Mouse (Mus musculus) right cerebral cortex, postnatal 10 days (tissue): Measurements from ENCODE around the gene Zfp827.

Experiments used
- DNase-seq, 2 experiments: peaks; one replicate each; pipeline ENCODE4 v3.0.0; 2021; ENCODE audit warnings: low spot score in 2 of 2

Gene Zfp827

GRCm38 (mm10) chr8:79065924-79066323 is 37.7 kb downstream of the Zfp827 start:
- no peak for DNase-seq

GRCm38 (mm10) chr8:79067812-79068630 is 39.8 kb downstream of the Zfp827 start:
- DNase-seq, result no peak

GRCm38 (mm10) chr8:79073311-79073710 is 45.1 kb downstream of the Zfp827 start:
- DNase-seq, result no peak

DNA sequence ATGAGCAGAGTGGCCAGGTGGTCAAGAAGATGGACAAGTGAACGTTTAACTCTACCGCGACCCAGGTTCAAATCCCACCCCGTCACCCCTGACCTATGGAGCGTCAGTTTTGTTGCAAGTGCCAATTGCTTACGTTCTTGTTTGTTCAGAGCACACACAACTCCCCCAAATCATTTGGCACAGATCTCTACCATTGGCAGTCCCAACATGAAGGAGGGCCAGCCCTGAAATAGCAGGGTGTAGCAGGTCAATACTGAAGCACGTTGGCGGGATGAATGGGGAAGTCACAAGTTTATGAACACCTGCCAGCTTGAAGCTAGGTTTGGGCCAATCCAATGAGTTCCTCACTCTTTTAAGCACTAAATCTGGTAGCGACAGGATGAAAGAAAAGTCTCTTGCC is 46.7 kb downstream of the Zfp827 start:
- no peak for DNase-seq

DNA sequence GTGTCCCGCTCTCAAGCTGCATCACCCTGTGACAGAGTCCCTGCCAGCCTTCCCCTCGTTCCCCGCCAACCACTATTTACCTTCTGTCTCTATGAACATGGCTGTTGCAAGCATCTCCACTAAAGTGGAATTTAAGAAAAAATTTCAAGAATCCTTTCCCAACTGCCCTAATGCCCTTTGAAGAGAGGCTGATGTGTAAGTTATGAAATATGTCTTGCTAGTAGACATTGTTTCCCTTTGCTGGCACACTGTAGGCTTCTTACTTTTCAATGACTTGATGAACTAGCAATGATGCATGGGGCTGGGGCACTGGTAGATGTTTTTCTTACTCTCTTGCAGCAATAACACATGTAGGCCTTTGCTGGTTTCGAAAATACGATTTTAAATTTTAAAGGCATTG is 49.0 kb downstream of the Zfp827 start:
- DNase-seq, result no peak

DNA sequence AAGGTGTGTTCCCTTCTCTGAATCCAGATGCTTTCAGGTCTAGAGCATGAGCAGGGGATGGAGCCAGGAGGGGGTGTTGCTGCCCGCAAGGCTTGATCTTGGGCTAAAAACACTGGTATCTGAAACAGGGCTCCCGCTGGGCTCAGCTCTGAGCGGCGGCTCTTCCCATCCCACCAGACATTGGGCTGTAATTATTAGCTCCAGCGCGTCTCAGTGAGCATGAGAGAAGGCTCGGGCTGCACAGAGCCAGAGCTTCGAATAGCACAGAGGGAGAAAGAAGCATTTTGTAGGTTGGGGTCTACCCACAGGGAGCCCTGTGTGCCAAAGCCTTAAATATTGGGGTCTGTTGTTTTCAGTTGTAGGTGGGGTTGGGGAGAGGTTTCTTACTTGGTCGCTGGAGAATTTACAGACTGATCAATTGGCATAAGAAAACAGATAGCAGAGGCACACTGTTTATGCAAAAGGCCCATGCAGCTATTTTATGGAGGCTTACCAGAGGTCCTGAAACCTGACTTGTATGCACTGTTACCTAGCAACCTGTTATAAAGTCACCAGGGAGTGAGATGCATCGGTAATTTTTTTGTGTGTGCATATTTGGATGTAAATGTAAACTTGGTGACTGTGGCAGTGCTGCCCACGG is 50.4 kb downstream of the Zfp827 start:
- no peak for DNase-seq

DNA sequence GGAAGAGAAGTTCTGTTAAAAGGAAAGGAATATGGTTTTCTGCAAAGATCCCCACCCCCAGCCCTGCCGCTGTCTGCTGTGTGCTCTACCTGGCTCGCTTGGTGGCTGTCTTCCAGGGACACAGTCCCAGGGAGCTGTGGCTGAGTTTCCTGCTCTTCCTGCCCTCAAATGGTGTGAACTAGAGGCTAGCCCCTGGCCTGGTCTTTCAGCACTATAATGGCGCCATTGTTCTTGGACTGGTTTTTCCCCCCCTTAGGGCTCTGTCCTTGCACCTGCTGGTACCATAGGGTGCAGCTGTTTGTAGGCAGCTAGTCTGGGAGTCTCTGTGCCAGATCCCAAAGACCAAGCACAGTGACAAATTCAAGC is 50.9 kb downstream of the Zfp827 start:
- peak; percentile 47 to 51 for DNase-seq

DNA sequence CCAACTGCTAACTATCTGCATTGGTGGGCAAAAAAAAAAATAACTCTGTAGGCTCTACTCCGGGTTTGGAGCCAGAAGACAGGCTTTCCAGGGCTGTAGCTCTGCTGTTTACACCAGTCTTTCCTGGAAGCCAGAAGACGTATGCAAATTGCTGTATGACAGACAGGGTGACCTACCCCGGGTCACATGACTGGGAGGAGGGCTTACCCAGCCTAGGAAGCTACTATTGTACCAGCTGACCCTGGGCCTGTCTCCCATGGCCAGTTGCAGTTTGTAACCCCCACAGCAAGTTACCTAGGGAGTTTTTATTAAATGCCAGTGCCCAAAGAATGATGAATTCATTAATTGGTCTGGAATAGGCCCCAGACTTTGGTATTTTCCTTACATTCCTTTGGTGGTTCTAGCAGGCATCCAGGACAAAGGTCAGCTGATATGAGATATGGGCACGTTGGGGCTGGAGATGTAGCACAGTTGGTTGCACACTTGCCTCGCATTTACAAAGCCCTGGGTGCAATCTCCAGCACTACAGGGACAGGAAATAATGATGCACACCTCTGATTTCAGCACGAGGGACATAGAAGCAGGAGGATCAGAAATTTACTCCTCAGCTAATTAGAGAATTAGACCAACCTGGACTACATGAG is 52.0 kb downstream of the Zfp827 start:
- no peak for DNase-seq

- no peak for DNase-seq
Measured at GRCm38 (mm10) chr8:79081333-79081732, 53.1 kb downstream of the Zfp827 start.

GRCm38 (mm10) chr8:79081955-79082354 is 53.7 kb downstream of the Zfp827 start:
- peak; percentile 63 to 75 for DNase-seq

GRCm38 (mm10) chr8:79083461-79084358 is 55.5 kb downstream of the Zfp827 start:
- peak in 1 of 2 experiments; percentile 67 for DNase-seq

- no peak for DNase-seq
Measured at GRCm38 (mm10) chr8:79084359-79084820, 56.2 kb downstream of the Zfp827 start.

DNA sequence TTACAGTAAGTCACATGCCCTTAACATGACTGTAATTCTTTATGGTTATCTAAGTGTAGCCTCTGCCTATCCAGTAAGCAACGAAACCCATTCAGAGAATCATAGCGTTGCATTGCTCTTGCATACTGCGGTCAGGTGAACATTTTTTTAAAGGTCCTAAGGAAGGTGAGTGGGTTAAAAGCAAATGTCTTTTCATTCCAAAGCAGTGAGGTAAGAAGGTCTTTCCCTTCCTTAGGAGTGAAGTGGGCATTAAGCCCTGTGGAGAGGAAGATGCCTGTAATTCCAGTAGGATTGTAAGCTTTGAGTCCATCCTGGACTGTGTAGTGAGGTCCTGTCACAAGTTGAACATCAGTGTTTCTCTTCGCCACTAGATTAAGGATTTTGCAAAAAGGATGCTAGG is 66.2 kb downstream of the Zfp827 start:
- no peak for DNase-seq

- DNase-seq, result no peak
Measured at GRCm38 (mm10) chr8:79095162-79095561, 66.9 kb downstream of the Zfp827 start.

GRCm38 (mm10) chr8:79096970-79097369 is 68.7 kb downstream of the Zfp827 start:
- DNase-seq, result no peak

- DNase-seq, result no peak
Measured at GRCm38 (mm10) chr8:79102707-79103106, 74.5 kb downstream of the Zfp827 start.

GRCm38 (mm10) chr8:79103185-79103878 is 75.1 kb downstream of the Zfp827 start:
- DNase-seq, result no peak

GRCm38 (mm10) chr8:79103923-79104580 is 75.8 kb downstream of the Zfp827 start:
- no peak for DNase-seq

GRCm38 (mm10) chr8:79104634-79105033 is 76.4 kb downstream of the Zfp827 start:
- no peak for DNase-seq

- no peak for DNase-seq
Measured at GRCm38 (mm10) chr8:79105186-79105585, 76.9 kb downstream of the Zfp827 start.

GRCm38 (mm10) chr8:79111461-79111860 is 83.2 kb downstream of the Zfp827 start:
- DNase-seq, result no peak
